In genomic region chr3:137686932-137687331, GRCm38 (mm10) we compare ENCODE assay signal across 35 mouse cellular contexts. TPM values are rescaled to one million over a fixed set of nuclear protein-coding genes. Genes with fewer than 3 reads are reported as not detected.
"Had no signal": no experiment of that assay in that cellular context is flagged by ENCODE, and none has a peak within 500 bp of the region (broad histone marks: within the 10 kb centered on the region; RNA-seq: fewer than 3 reads in every experiment).

No protein-coding gene starts in this region.

- H3K4me3 ChIP-seq: left cerebral cortex, adult 2 months; limb, embryonic 10.5 days; limb, embryonic 12.5 days; limb, embryonic 13.5 days; limb, embryonic 15.5 days; liver, embryonic 12.5 days; liver, embryonic 13.5 days; liver, embryonic 15.5 days; megakaryocyte, embryonic 14.5 days; midbrain, embryonic 12.5 days; midbrain, embryonic 15.5 days; myocyte; neural tube, embryonic 12.5 days; neural tube, embryonic 13.5 days had no signal

- H3K9me3 ChIP-seq: limb, embryonic 10.5 days; limb, embryonic 12.5 days; limb, embryonic 13.5 days; limb, embryonic 15.5 days; liver, embryonic 12.5 days; liver, embryonic 13.5 days; liver, embryonic 15.5 days; megakaryocyte, embryonic 14.5 days; midbrain, embryonic 12.5 days; midbrain, embryonic 15.5 days; neural tube, embryonic 12.5 days; neural tube, embryonic 13.5 days had no signal

- H3K9ac ChIP-seq: limb, embryonic 12.5 days; limb, embryonic 13.5 days; limb, embryonic 15.5 days; liver, embryonic 12.5 days; liver, embryonic 13.5 days; liver, embryonic 14.5 days; liver, embryonic 15.5 days; liver, postnatal 0 days; midbrain, embryonic 12.5 days; midbrain, embryonic 15.5 days; neural tube, embryonic 12.5 days; neural tube, embryonic 13.5 days had no signal

- DNase-seq: layer of hippocampus, postnatal 36 days; left cerebral cortex, postnatal 4 days; liver; liver, embryonic 13.5 days; liver, postnatal 0 days; lung, adult 18-20 months; lung, adult 2 months; lung, postnatal 10 days; lung, postnatal 14 days; midbrain, embryonic 14.5 days had no signal

- H3K27ac ChIP-seq: left cerebral cortex, adult 2 months; limb, embryonic 10.5 days; limb, embryonic 12.5 days; limb, embryonic 13.5 days; limb, embryonic 15.5 days; liver, embryonic 12.5 days; liver, embryonic 13.5 days; liver, embryonic 14.5 days; liver, embryonic 15.5 days; macrophage; midbrain, embryonic 12.5 days; midbrain, embryonic 15.5 days; neural tube, embryonic 12.5 days; neural tube, embryonic 13.5 days had no signal

- H3K4me2 ChIP-seq: limb, embryonic 12.5 days; limb, embryonic 13.5 days; limb, embryonic 15.5 days; liver, embryonic 11.5 days; liver, embryonic 12.5 days; liver, embryonic 13.5 days; liver, embryonic 15.5 days; midbrain, embryonic 11.5 days; midbrain, embryonic 12.5 days; midbrain, embryonic 15.5 days; neural tube, embryonic 12.5 days; neural tube, embryonic 13.5 days had no signal

- H3K27me3 ChIP-seq: limb, embryonic 12.5 days; limb, embryonic 13.5 days; limb, embryonic 15.5 days; liver, embryonic 12.5 days; liver, embryonic 13.5 days; liver, embryonic 15.5 days; megakaryocyte, embryonic 14.5 days; midbrain, embryonic 12.5 days; midbrain, embryonic 15.5 days; neural tube, embryonic 12.5 days; neural tube, embryonic 13.5 days had no signal

- H3K36me3 ChIP-seq: limb, embryonic 10.5 days; limb, embryonic 12.5 days; limb, embryonic 13.5 days; limb, embryonic 15.5 days; liver, embryonic 12.5 days; liver, embryonic 13.5 days; liver, embryonic 15.5 days; midbrain, embryonic 12.5 days; midbrain, embryonic 15.5 days; neural tube, embryonic 12.5 days; neural tube, embryonic 13.5 days had no signal

- H3K4me1 ChIP-seq: limb, embryonic 15.5 days; liver, embryonic 12.5 days; liver, embryonic 13.5 days; liver, embryonic 15.5 days; megakaryocyte, embryonic 14.5 days had no signal

- ATAC-seq: liver, embryonic 12.5 days; liver, postnatal 0 days; lung, postnatal 0 days; midbrain, embryonic 15.5 days; midbrain, embryonic 16.5 days had no signal

RNA-seq across cellular contexts. Expression of gene Gm21962, which starts 15.6 kb away (rescaled TPM):
- polyA plus RNA-seq: limb, embryonic 10.5 days; limb, embryonic 11.5 days; limb, embryonic 12.5 days; limb, embryonic 13.5 days; limb, embryonic 14.5 days; limb, embryonic 15.5 days; liver, adult 2 months; liver, embryonic 11.5 days; liver, embryonic 12.5 days; liver, embryonic 13.5 days; liver, embryonic 14.5 days; liver, embryonic 15.5 days; liver, embryonic 16.5 days; liver, postnatal 0 days; lung, adult 2 months; lung, postnatal 0 days; macrophage; midbrain, embryonic 11.5 days; midbrain, embryonic 12.5 days; midbrain, embryonic 14.5 days; midbrain, embryonic 15.5 days; midbrain, embryonic 16.5 days; midbrain, postnatal 0 days; myocyte; neural tube, embryonic 11.5 days; neural tube, embryonic 12.5 days; neural tube, embryonic 13.5 days had no signal
